Mouse (Mus musculus) hindlimb bud, embryonic 11.5 days (tissue): Measurements from ENCODE around the gene Gm15319.
"Not testable (repeated sequence)": the region's sequence is repeated elsewhere in the genome, so short reads cannot be mapped to it uniquely, and the experiment has no call there.

Experiments used
- DNase-seq: peaks from one replicate; pipeline ENCODE4 v3.0.0-alpha.2; 2012; ENCODE audit warnings: low read depth, low spot score; ENCODE audit errors: extremely low spot score

Gm15319 gene

GRCm38 (mm10) chr8:20363110-20363509 is at the start of gene Gm15319:
TSS of gene Gm15319 (minus strand) at chr8:20363210.
- DNase-seq = not testable (repeated sequence)

GRCm38 (mm10) chr8:20410355-20410754 is 47.3 kb upstream of the Gm15319 start:
- not testable (repeated sequence) for DNase-seq

DNA sequence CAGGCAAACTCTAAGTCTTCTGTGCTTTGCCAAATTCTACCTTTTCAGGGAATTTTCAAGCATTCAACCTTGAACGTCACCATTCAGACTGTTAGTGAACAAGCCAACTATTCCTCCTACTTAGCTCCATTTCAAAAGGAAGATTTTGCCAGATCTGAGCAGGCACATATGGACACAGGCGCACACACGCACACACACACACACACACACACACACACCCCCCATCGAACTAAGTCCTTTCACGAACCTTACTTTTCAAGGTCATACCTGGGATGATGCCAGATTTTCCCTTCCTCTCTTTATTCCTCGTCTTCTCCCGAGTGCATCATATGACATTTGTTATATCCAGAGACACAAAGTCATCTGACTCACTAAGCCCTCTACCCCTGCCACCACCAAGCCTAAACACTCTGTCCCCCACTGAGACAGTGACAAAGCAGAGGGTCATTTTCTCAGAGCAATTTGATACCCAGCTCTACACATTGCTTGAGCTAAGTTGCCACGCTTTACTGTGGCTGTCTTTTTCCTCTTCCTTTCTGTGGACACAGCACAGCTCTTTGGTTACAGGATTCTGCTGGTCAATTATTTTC is 45.5 kb upstream of the Gm15319 start:
- not testable (repeated sequence) for DNase-seq

- not testable (repeated sequence) for DNase-seq
Observed at GRCm38 (mm10) chr8:20389363-20389739, 26.3 kb upstream of the Gm15319 start.

DNA sequence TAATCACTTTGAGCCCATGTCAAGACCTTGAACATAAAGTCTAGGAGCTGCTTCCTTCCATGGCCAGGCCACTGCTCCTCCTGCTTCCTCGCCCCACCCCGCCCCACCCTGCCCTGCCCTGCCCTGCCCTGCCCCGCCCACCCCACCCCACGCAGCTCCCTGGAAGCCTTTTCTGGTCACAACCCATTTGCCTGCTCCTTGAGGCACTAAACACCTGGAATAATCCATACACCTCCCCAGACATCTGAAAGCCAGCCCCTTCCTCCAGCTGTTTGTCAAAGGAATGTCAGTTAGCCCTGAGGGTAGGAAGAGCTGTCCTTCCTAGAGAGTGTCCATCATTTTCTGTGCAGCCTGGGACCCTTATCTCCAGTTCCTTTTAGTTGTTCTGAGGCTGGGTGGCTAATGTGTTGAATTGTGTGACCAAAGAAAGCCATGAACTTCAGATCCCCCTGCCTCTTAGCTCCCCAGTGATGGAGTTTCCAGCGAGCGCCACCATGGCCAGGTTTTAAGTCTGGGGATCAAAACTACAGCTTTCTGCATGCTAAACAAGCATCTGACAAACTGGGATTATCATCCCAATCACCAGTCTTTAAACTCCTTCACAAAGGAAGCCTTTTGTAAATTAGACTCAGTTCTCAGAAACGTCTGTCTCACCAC is 25.8 kb upstream of the Gm15319 start:
- not testable (repeated sequence) for DNase-seq

GRCm38 (mm10) chr8:20387121-20387794 is 24.2 kb upstream of the Gm15319 start:
- not testable (repeated sequence) for DNase-seq

DNA sequence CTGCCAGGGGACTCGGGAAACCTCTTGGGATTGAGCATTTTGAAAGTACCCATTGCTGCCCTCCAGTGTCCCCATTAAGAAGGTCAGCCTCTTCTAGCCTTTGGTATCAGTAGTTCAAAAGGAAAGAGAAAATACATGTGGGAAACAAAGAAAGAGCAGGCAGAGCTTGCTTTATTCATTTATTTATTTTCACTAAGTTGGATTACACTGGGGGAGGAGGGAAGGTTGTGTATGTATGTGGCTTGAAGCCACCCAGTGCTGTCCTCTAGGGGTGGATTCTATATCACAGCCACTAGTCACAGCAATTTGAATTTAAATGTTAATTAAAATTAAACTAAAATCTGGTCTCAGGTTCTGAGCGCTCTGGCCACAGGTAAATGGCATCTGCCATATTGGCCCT is 22.0 kb upstream of the Gm15319 start:
- DNase-seq = not testable (repeated sequence)

- not testable (repeated sequence) for DNase-seq
Observed at GRCm38 (mm10) chr8:20384131-20384530, 21.1 kb upstream of the Gm15319 start.

GRCm38 (mm10) chr8:20382146-20382545 is 19.1 kb upstream of the Gm15319 start:
- not testable (repeated sequence) for DNase-seq

DNA sequence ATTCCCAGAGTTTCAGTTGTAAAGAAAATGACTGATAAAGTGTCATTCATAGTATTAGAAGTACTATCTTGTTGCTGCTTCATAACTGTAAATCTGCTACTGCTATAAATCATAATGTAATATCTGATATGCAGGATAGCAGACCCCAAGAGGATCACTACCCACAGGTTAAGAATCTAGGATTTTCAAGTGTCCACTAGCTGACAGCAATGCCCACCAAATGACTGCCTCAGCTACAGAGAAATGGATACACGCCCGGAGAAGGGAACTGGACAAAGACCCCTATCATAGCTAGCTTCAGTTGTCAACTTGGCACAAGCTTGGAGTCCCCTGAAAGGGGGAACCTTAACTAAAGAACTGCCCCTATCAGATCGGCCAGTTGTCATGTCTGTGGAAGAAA is 18.6 kb upstream of the Gm15319 start:
- DNase-seq = not testable (repeated sequence)

- not testable (repeated sequence) for DNase-seq
Observed at GRCm38 (mm10) chr8:20381239-20381620, 18.2 kb upstream of the Gm15319 start.

GRCm38 (mm10) chr8:20380590-20381238 is 17.7 kb upstream of the Gm15319 start:
- DNase-seq = not testable (repeated sequence)

DNA sequence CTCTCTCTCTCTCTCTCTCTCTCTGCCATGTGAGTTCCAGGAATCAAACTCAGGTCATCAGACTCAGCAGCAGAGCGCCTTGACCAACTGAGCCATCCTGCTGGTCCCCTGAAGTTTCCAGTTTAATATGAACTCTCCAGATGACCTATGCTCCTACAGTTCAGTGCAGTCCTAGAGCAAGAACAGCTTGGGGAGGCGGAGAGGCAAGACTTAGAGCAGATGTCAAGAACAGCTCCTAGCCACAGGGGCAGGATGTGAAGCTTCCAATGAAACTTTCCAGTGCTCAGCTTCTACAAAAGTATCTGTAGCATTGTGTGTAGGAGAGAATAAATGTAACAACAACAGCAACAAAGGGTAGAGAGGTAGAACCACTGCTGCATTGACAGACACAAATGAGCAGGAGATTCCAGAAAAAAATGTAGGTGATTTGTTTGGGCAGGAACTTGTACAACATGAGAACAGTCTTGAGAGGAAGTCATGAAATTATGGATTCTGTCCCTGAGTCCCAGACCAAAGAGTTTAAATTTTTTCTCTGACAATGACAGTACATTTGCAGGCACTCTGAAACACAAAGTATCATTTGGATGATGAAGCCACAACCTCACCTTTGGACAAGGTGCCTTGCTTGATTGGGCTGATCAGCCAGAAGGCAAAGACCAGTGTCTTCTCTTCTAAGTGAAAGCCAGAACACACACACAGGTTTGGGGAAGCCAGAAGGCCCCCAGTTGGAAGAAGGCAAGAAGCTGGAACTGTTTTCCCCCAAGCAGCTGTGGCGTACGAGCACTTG is 16.8 kb upstream of the Gm15319 start:
- not testable (repeated sequence) for DNase-seq

DNA sequence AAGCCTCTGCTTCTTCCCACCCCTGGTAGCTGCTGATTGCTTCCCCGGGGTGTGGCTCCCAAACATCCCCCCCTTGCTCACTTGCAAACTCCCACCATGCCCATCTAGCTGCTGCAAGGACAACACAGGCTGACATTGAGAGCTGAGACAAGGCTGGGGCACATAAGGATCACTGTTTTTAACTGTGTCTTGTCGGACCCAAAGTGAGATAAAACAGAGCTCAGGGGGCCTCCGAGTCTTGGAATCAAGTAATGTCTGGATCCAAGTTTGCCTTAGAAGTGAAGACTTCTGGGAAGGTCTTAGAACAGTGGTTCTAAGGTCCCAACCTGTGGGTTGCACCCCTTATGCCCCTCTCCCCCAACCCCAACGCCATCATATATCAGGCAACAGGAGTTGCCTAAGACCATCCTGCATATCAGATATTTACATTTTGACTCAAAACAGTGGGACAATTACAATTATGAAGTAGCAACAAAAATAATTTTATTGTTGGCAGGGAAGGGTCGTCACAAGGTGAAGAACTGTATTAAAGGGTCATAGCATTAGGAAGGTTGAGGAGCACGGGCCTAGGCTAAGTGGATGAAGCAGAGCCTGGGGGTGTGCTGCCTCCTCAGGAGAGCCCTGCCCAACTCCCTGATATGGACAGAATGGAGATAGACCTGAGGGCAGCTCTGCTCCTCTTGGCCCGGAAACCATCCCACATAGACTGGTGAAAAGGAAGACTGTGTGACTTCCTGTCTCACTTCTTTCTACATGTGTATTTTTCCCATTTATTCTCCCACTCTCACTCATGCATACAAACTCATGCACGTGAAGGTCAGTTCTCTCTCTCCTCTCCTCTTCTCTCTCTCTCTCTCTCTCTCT is 16.0 kb upstream of the Gm15319 start:
- not testable (repeated sequence) for DNase-seq

DNA sequence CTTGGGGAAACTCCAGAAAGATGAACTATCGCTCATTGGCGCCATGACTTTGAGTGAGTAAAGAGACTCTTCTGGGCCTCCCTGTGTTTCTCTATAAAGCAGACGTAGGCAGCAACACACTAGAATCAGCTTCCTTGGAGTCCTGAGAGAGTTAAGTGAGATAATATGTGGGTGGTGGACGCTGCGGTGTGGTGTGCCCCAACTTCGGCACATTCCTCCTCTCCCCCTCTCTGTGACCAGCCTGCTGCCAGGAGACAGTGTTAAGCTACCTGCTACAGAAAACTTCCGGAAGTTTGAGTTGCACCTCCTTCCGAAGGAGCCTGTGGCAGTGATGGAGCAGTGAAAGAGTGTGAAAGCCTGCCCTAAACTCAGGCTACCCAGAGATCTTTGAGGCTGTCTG is 15.3 kb upstream of the Gm15319 start:
- not testable (repeated sequence) for DNase-seq

DNA sequence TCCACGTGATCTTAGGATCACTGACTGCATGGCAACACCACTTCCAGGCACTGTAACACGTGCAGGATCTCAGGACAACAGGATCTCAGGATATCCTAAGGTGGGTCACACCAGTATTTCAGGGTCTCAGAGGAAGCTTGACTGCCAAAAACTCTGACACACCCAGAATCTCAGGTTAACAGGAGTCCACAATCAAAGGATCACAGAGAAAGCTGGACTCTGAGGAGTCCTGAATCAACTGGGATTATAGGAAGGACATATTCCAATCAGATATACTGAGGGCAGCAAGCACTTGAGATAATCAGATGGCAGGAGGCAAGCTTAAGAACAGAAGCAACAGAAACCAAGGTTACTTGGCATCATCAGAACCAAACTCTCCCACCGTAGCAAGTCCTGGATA is 12.7 kb upstream of the Gm15319 start:
- DNase-seq = not testable (repeated sequence)

- not testable (repeated sequence) for DNase-seq
Observed at GRCm38 (mm10) chr8:20356386-20356785, 6.6 kb downstream of the Gm15319 start.

- DNase-seq = not testable (repeated sequence)
Observed at GRCm38 (mm10) chr8:20353579-20353978, 9.4 kb downstream of the Gm15319 start.

- not testable (repeated sequence) for DNase-seq
Observed at GRCm38 (mm10) chr8:20302759-20303158, 60.3 kb downstream of the Gm15319 start.

- not testable (repeated sequence) for DNase-seq
Observed at GRCm38 (mm10) chr8:20300042-20300441, 63.0 kb downstream of the Gm15319 start.
